Mouse (Mus musculus): Measurements from ENCODE around the gene Disp2.

Gene Disp2

DNA sequence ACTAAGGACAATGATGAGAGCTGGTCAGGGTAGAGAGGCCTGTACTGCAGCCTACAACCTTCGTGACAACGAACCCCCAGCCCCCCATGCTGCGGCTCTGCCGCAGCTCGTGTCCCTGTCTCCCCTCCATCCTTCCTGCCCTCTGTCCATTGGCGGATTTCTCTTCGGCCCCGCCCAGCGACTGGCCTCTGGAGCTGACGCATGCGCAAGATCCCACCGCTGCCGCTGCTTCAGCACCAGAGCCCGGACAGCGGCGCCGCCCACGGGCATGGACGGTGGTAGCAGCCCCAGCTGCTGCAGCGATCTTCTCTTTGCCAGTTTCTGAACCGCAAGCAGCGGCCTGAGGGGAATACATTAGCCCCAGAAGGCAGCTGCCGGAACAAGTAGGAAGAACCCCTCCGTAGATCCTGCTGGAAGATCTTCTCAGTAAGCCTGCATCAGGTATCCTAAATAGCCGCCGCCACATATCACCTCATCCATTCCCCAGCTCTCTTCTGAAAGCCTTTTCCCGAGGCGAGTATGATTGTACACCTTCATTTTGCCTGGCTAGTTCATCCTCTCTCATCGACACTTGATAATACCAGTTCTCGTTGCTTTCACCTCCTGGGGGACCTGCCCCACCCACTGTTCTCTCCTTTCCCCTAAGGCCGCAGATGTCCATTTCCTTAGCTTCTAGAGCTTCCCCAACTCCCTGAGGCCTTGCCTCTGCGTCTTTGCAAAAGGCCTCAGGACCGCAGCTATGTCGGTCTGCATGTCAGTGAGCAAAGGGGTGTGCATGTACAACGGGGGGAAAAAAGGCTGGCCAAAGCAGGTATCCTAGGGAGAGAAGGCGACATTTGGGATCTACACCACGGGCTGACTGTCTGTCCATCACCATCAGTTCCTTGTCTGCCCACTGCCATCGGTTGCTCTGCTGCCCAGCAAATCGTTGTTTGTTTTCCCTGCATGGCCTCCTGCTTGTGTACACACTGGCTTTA is at the start of gene Disp2:
Gene Disp2 (plus strand): TSS at position 216 of the 977 bp plus-strand sequence.
- ATAC-seq (ENCODE audit: insufficient number of reproducible peaks, low FRiP score, low TSS enrichment), result peak; percentile 81

DNA sequence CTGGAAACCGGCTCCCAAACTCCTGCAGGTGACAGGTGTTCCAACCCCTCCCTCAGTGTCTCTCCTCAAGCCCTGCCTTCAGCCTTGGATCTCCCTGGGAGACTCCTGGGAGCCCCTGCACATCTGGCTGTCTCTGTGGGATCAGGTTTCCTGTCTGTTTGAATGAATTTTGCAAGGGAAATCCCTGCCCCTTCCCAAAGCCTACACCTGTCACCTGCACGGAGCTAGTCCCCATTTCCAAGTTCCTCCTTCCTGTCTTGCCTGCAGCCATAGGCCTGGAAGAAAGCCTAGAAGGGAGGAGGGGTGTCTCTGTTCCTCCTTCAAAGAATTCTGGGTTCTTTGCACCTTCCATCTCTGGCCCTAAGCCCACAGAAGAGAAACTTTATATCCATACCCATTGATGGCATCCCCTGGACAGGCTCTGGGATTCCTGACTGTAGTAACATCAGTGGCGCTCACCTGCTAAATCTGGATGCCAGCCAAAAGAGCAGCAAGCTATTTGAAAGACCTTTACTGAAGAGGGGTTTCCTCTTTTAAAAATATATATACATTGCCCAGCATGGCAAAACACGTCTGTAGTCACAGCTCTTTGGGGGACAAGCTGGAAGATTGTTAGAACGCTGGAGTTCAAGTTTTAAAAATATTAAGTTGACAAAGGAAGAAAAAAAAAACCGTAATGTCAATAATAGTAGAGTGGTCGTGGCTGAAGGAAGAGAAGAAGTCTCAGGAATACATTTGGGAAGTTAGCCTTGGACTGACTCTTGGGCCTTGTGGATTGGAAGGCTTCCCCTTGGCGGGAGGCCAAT is 49.5 kb upstream of the Disp2 start:
- ATAC-seq (ENCODE audit: insufficient number of reproducible peaks, low FRiP score, low TSS enrichment), result no peak

DNA sequence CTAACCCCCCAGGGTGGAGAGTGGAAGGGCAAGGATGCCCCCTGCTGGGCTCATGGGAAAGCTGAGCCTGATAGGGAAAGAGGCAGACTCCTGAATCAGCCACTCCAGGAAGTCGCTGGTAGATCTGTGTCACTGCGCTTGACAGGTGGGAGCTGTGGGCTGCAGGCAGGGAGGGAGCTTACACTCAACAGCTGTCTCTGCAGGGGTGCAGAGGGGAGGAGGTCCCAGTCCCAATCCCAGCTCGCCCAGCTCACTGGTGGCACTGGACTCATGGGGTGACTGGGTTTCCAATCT is 49.0 kb upstream of the Disp2 start:
- no peak for ATAC-seq (ENCODE audit: insufficient number of reproducible peaks, low FRiP score, low TSS enrichment)

DNA sequence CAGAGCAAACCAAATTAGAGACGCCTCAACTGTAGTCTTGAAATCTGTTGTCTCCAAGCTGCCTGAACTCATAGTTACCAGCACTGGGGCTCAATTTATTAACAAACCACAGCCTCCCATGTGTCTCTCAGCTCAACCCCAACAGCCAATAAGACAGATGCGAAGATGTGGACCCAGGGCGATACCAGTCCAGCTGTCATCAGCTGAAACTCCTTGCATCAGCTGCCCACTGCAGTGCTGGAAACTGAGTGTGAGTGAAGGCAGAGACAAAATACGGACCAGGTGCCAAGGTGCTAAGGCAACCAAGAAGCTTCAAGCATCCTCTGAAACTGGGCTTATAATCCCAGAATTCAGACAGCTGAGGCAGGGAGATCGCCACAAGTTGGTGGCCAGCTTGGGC is 47.5 kb upstream of the Disp2 start:
- ATAC-seq (ENCODE audit: insufficient number of reproducible peaks, low FRiP score, low TSS enrichment), result no peak

DNA sequence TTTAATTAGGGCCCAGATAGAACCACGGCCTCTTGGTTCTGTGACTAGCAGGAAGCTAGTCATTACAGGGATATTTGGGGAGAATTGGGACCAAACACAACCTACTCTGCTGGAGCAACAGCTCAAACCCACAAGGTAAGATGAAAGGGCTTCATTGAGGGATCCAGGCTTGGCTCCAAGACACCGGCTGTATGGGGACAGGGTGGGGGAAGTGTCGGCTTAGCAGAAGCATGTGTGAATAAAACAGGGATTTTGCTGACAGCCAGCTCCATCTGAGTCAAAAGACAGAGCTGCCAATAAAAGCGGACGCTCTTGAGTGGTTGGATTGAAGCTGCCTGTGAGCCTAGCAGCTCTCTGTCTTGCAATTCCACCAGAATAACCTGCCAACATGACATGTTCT is 46.2 kb upstream of the Disp2 start:
- no peak for ATAC-seq (ENCODE audit: insufficient number of reproducible peaks, low FRiP score, low TSS enrichment)

DNA sequence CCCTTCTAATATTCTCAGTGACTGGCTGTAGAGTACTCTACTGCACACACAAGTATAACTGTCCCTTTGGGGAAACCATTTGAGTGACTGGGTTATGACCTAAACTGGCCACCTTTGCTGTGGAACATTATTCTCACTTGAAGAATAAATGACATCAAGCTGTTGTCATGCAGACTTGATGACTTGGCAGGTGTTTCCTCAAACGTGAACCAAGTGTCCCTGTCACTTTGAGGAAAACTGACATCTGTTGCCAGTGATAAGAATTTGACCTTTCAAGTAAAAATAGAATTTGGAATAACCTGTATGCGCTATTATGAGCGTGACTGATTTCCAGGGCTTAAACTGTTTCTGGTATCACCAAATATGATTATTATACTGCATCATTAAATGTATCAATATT is 39.2 kb upstream of the Disp2 start:
- no peak for ATAC-seq (ENCODE audit: insufficient number of reproducible peaks, low FRiP score, low TSS enrichment)

DNA sequence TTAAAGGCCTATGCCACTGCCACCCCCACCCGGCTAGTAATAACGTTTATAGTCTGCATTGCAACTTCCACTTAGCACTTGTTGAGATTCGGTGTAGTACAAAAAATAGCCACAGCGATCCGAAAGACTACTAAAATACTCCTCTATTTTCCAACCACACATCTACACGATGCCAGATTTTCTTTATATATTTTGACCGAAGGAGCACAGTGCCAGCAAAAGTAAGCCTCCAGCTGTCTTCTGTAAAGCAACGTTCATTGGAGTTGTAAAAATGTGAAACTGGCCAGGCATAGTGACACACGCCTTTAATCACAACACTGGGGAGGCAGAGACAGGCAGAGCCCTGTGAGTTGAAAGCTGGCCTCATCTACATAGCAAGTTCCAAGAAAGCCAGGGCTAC is 38.3 kb upstream of the Disp2 start:
- no peak for ATAC-seq (ENCODE audit: insufficient number of reproducible peaks, low FRiP score, low TSS enrichment)

DNA sequence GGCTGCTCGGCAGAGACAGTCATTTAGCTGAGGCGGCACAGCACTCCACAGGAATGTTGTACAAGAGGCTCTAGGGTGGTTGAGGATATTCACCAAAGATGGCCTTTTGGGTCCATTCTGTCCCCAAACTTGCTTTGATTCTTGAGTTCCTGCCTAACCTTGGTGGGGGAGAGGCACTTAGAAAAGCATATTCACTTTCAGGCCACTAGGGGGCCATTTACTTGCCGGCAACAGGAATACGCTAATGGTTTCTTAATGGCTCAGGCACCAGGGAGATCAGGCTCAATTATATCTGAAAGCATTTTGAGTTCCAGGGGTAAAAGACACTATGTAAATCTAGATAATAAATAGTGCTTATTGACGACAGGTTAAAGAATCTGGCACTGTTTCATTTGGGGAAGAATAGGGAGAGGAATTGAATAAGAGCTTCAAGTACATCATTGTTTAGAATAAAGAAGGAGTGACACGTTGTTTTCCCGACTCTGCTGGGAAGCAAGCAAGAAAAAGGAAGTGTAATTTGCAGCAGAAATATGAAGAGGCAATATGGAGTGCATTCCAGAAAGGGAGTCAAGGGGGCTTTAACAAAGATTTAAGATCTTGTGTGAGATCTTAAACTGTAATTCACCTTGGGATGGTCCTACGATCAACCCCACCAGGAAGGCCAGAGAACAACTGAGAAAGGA is 36.1 kb upstream of the Disp2 start:
- ATAC-seq (ENCODE audit: insufficient number of reproducible peaks, low FRiP score, low TSS enrichment), result 0 out of 2 replicates have a peak, but pooled peaks have one; percentile 15

DNA sequence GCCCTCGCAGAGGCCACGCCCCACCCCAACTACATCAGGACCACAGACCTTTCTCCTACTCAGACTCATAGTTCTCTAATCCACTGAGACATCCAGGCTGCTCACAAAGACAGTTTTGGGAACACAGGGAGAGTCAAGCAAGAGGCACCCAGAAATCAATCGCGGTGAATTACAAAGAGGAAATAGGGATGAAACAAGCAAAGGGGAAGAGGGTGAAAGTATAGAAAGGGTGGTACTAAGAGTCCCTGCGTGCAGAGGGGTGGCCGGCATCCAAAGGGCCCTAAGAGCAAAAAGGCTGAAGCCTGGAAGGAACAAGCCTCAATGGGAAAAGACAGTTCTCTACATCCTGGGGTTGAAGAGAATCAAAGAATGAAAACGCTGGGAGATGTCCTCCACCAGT is 34.9 kb upstream of the Disp2 start:
- ATAC-seq (ENCODE audit: insufficient number of reproducible peaks, low FRiP score, low TSS enrichment), result no peak

DNA sequence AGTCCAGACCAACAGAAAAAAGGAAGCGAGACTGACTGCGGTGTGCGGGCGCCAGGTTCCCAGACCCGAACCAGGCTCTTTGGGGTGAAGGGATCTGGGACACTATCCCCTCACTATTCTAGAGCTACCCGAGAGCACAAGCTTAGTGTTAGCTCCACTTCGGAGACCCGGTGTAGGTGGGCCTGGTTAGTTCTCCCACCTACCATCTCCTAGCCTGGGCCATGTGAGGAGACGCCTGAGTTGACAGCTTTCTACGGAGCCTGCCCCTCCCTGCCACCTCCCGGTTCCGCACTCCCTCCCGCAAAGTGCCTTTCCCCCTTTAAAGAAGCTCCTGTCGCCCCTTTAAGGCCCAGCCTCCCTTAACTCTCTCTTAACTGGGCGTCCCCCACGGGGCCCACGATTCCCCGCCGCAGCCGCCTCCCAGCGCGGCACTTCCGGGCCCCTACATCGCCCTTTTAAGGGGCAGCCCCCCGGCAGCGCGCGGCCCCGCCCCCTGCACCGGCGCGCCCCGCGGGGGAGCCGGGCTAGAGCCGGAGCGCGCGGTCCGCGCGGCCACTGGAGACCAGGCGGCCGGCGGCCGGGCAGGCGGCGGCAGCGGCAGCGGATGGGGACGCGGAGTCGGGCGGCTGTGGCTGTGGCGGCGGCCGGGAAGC is 34.2 kb upstream of the Disp2 start, which contains the start of gene Inafm2:
Gene Inafm2 (plus strand): TSS at position 527 of the 653 bp plus-strand sequence.
- ATAC-seq (ENCODE audit: insufficient number of reproducible peaks, low FRiP score, low TSS enrichment), result peak; percentile 88

DNA sequence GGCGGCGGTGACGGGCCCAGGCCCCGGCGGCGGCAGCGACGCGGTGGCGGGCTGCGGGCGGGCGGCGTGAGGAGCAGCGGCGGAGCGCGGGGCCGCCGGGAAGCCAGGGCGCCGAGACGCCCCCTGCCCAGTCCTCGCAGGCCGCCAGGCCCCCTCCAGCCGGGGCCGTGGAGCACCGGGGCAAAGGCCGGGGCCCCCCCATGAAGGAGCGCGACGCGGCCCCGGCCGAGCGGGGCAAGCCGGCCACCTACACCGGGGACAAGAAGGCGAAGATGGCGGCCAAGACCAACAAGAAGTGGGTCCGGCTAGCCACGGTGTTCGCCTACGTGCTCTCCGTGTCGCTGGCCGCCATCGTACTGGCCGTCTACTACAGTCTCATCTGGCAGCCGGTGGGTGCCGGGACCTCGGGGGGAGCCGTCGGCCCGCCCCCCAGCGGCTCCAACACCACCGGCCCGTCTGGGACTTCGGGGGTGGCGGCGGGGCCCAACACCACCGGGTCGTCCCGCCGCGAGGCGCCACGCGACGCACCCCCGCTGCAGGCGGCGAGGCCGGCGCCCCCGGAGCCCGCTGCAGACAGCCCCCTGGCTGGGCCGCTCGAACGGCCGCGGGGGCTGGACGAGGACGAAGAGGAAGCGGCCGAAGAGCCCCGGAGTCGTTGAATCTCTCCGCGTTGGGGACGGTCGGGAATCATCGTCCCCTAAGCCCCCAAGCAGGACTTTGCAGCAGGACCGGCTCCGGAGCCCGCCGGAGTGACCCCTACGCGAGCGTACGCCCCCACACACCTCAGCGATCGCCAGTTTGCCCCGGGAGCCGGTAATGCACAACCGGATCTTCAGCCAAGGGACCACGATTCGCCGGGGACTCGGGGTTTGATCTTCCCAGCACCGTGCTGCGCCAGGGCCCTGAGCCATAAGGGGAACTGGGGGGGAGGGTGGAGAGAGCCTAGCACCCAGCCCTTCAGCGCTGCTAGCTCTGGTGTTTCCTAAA is 33.3 kb upstream of the Disp2 start:
- no peak for ATAC-seq (ENCODE audit: insufficient number of reproducible peaks, low FRiP score, low TSS enrichment)

DNA sequence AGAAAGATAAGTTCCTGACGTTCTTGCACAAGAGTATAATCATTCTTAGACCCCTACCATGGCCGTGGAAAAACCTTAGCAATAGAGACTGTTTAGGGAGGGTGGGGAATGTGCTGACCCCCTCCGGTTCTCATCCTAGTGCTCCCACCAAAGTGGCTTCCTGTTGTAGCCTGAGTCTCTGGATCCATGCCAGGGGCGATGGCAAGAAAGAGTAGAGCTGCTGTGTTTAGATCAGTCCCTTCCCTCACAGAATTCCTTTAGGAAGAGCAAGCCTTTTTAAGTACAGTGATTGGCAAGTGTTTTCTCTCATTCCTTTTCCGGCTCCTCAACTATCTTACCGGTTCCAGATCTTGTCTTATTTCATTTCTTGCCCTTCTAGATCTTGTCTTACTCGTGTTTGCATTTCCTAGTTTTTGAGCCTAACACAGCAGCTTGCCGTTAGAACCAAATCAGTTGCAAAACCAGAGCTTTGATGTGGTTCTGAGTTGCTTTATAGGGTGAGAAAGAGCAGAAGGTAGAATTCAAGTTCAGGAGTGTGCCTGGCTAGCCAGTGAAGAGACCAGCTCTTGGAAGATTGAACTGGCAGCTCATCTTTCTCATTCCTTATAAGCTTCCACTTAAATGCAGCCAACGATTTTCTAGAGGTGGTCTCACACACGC is 32.1 kb upstream of the Disp2 start:
- no peak for ATAC-seq (ENCODE audit: insufficient number of reproducible peaks, low FRiP score, low TSS enrichment)

DNA sequence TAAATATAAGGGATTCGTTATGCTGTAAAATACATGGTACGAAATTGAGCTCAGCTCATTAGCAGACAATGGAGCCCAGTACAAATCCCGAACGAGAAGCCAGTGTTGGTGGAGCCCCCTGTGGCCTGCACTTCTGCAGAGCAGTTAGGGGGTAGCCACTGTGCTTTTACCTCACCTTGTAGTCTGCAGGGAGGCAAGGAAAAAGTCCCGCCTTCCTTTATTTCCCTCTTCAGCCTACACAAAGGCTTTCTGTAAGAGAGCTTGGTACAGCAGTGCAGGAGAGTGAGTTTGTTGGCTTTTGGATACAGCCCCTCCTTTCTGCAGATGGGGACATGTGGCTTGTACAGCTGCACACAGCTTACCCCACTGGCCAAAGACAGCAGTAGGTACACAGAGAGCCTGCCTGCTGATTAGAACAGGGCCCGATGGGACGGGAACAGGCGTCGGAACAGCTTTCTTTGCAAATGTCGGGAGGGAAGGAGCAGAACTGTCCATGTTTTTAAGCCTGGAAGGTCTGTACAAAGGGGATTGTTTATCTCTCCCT is 30.1 kb upstream of the Disp2 start:
- no peak for ATAC-seq (ENCODE audit: insufficient number of reproducible peaks, low FRiP score, low TSS enrichment)

DNA sequence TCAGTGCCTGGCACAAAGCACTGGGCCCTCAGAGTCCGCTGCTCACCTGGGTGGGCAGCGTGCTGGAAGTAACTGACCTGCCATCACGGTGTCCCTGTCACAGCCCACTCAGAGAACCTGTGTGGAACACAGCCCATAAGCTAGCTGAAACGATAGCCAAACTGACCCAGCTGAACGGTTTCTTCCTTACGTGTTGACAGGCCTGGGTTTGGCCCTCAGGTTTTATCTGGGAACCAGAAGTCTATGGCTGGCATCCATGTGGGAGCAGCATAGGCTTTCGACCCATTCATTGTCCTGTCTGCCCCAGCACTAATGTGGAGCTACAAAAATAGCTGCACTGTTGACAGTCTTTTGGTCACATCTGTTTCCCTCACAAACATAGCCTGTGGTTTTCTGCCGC is 29.0 kb upstream of the Disp2 start:
- ATAC-seq (ENCODE audit: insufficient number of reproducible peaks, low FRiP score, low TSS enrichment), result no peak

DNA sequence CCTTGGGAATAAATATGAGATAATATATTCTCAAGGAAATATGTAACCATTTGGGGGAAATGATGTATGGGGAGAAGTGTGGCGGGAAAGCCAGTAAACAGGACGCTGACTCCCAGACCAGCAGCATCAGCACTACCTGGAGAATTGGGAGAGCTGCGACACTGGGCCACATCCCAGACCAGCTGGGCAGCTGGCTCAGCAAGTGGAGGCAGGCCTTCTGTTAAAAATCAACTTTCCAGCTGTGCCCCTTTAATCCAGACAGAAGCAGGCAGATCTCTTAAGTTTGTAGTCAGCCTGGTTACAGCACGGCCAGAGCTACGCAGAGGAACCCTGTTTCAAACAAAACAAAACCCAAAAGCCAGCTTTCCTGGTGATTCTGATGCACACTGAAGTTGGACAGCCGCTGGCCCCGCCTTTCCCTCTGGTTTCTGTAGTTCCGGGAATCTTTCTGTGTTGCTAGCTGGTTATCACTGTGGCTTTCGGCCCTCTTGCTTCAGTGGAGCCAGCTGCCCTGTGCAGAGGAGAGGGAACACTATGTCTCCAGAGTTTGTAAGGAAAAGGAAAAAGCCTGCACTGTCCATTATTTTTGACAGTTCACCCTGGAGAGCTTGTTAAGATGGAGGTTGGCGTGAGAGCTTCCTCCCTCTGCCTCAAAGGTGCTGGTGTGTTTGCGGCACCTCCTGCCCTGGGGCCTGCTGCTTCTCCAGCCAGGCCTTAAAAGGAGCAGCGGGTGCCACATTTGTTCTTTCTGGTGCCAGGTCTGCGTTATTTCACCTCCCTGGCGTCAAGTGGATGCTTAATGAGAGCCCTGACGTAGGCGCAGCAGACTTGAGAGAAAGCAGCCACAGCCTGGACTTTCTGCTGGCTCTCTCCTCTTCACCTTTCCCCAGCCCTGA is 27.4 kb upstream of the Disp2 start:
- ATAC-seq (ENCODE audit: insufficient number of reproducible peaks, low FRiP score, low TSS enrichment), result no peak

DNA sequence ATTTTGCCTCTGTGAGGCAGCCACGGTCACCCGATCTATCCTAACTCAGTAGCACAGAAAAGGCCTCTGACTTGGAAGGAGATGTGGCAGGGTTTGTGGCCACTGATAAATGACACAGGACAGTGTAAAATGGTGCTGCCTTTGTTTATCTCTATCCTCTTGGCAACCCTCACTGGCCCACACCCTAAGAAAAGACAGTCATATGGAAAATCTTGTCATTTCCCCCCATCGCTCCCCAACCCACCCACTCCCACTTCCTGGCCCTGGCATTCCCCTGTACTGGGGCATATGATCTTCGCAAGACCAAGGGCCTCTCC is 26.8 kb upstream of the Disp2 start:
- no peak for ATAC-seq (ENCODE audit: insufficient number of reproducible peaks, low FRiP score, low TSS enrichment)

DNA sequence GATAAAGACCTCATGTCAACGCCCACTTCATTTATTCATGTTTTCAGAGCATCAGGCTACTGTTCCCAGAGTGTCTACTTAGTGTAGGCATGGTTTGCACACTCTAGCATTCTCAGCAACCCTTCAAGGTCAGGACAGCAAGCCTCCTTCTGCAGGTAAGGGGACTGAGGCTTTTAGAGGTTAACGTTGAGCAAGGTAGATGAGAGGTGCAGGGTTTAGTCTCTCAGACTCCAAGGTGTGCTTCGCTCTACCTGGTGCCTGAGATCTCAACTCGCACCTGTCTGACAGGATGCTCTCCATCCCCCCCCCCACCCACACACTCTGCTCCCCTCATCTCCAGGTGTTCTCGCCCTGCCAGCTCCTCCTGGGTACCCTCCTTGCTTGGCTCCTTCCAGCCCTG is 25.4 kb upstream of the Disp2 start:
- ATAC-seq (ENCODE audit: insufficient number of reproducible peaks, low FRiP score, low TSS enrichment), result no peak

DNA sequence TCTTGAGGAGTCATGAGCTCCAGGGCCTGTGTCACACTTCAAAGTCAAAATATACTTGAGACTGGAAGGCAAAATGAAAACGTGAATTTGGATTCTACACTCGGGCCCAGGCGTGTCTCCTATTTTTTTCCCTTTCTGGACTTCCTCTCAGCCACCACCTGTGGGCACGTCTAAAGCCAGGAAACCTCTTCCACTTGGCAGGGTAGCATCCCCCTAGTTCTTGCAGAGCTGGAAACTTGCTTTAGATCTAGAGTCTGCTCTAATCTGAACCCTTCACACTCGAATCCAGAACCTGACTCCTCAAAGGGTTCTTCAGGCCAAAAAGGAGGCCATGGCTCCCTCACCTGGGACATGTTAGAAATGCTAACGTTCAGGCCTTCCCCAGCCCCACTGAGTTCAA is 24.1 kb upstream of the Disp2 start:
- ATAC-seq (ENCODE audit: insufficient number of reproducible peaks, low FRiP score, low TSS enrichment), result no peak
